Mouse (Mus musculus): Measurements from ENCODE around the gene Zdhhc9.

The Zdhhc9 gene

DNA sequence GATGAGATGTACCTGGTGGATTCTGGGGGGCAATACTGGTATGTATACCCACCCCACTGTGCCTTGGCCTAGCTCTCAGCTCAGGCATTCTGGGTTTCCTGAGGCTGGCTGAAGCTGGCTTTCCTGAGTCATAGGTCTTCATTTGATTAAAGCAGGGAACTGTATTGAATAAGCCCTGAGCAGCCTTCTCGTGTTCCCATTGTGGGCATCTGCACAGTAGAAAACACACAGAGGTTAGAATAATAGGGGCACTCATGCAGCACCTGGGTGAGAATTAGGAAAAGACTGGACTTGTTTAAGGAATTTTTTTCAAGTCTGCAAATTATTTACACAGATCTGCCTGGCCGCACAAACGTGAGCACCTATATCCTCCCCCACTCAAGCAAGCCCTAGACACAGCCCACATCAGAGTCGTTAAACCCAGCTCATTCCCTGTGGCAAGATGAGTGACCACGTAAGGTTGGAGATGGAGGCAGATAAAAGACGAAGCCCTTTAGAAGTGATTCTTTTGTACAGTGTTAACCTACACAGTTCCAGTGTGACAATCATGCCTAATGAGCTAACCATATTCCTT, 81.7 kb downstream of the Zdhhc9 start:
- no peak for DNase-seq (ENCODE audit: low spot score in 2 of 2)

GRCm38 (mm10) chrX:48124132-48125071, 84.3 kb downstream of the Zdhhc9 start:
- DNase-seq (ENCODE audit: low spot score in 2 of 2), result peak in 1 of 2 experiments; percentile 54

Data from urinary bladder, postnatal 36 days (tissue).